Mouse (Mus musculus): ENCODE data around the gene Notch2. TPM values are rescaled to one million over a fixed set of nuclear protein-coding genes. Genes with fewer than 3 reads are reported as not detected.
"Not testable (repeated sequence)": the region's sequence is repeated elsewhere in the genome, so short reads cannot be mapped to it uniquely, and the experiment has no call there.

Gene Notch2
- polyA plus RNA-seq, 1 experiment from 2014 or later, result 35.7 TPM

DNA sequence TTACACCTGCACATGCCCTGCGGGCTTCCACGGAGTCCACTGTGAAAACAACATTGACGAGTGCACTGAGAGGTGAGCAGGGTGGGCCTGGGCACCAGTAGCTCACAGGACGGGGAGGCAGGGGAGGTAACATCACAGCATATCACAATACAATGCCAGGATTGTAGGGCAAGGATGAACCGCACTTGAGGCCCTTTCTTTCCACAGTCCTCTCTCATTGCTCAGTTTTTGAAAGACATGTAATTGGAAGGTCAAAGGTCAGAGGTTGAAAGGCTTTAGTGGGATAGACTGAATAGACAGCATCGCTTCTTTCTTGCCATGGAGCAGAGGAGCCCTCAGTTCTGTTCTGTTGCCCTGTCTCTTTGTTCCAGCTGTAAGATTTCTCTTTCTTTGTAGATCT, 107.6 kb downstream of the Notch2 start:
- no peaks in the 10 kb centered on the region for H3K27me3 ChIP-seq (ENCODE audit: control insufficient read depth, insufficient read depth, low read depth, low read length)
- no peaks in the 10 kb centered on the region for H3K9me3 ChIP-seq (ENCODE audit: control insufficient read depth, low read length)
- H3K4me1 ChIP-seq (replicated peaks; ENCODE audit: control insufficient read depth, insufficient read depth, low read length), result no peaks in the 10 kb centered on the region
- no peak overlapping the region for H3K27ac ChIP-seq (ENCODE audit: low read length)
- H3K36me3 ChIP-seq (ENCODE audit: control insufficient read depth, insufficient read depth, low read length), result peaks cover 48% of the 10 kb centered on the region
- H3K4me2 ChIP-seq (ENCODE audit: low read depth, low read length), result no peak overlapping the region
- no peak overlapping the region for H3K4me3 ChIP-seq (ENCODE audit: low read length)
- H3K9ac ChIP-seq (ENCODE audit: low read length), result no peak overlapping the region
- no peak for ATAC-seq (ENCODE audit: low read depth)
- WGBS, result 59% methylated on average over 6 of the region's 6 CpGs

DNA sequence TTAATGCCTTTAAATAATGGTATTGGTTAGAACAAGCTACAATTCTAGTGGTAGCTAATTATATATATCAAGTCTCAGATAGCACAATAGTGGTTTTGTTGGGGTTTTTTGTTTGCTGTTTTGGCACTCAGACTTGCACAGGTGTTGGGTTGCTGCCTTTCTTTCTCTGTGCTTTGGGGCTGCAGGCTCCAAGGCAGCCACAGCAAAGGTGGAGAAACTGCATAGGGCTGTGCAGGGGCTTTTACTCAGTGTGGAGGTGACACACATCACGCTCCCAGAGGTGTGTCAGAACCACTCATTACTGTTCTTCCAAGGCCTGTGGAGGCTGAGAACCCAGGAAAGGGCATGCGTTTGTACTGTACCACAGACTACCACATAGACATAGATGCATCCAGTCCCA, 114.4 kb downstream of the Notch2 start:
- Histone ChIP-seq H3K4me1 (replicated peaks; ENCODE audit: control insufficient read depth, insufficient read depth, low read length) (no peaks in the 10 kb centered on the region), H3K27ac (ENCODE audit: low read length) (no peak overlapping the region), H3K4me2 (ENCODE audit: low read depth, low read length) (no peak overlapping the region), H3K4me3 (ENCODE audit: low read length) (no peak overlapping the region), H3K9me3 (ENCODE audit: control insufficient read depth, low read length) (no peaks in the 10 kb centered on the region), H3K36me3 (ENCODE audit: control insufficient read depth, insufficient read depth, low read length) (peaks cover 46% of the 10 kb centered on the region), H3K27me3 (ENCODE audit: control insufficient read depth, insufficient read depth, low read depth, low read length) (no peaks in the 10 kb centered on the region), H3K9ac (ENCODE audit: low read length) (no peak overlapping the region)
- ATAC-seq (ENCODE audit: low read depth), result no peak
- 91% methylated on average over 2 of the region's 2 CpGs for WGBS

DNA sequence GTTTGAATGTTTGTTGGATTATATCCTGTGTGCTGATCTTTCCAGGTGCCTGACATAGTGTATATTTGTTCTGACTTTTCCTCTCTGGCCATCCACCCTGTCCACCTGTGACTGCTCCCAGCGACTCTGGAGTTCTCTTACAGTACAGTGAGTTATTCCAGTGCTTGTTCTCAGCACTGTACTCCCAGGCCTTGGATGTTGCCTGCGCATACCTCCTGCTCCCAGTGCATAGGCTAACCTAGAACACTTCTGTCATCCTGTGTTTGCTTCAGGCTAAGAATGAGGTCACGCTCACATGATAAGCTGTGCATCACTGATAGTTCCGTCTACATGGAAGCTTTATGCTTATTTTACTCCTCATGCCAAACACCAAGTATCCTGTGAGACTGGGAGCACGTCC, 115.4 kb downstream of the Notch2 start:
- no peaks in the 10 kb centered on the region for H3K27me3 ChIP-seq (ENCODE audit: control insufficient read depth, insufficient read depth, low read depth, low read length)
- H3K27ac ChIP-seq (ENCODE audit: low read length), result no peak overlapping the region
- WGBS, result 57% methylated on average over 5 of the region's 5 CpGs
- no peak overlapping the region for H3K4me3 ChIP-seq (ENCODE audit: low read length)
- H3K36me3 ChIP-seq (ENCODE audit: control insufficient read depth, insufficient read depth, low read length), result peaks cover 45% of the 10 kb centered on the region
- no peaks in the 10 kb centered on the region for H3K4me1 ChIP-seq (replicated peaks; ENCODE audit: control insufficient read depth, insufficient read depth, low read length)
- ATAC-seq (ENCODE audit: low read depth), result no peak
- no peaks in the 10 kb centered on the region for H3K9me3 ChIP-seq (ENCODE audit: control insufficient read depth, low read length)
- H3K9ac ChIP-seq (ENCODE audit: low read length), result no peak overlapping the region
- H3K4me2 ChIP-seq (ENCODE audit: low read depth, low read length), result no peak overlapping the region

DNA sequence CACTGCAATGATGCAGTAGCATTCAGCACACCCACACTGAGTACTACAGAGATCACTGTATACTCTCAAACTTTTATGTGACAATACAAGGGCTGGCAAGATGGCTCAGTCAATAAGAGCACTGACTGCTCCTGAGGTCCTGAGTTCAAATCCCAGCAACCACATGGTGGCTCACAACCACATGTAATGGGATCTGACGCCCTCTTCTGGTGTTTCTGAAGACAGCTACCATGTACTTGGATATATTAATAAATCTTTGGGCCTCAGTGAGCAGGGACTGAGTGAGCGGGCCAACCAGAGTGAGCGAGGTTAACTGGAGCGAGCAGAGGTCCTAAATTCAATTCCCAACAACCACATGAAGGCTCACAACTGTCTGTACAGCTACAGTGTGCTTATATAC, 118.8 kb downstream of the Notch2 start:
- H3K9ac ChIP-seq (ENCODE audit: low read length); H3K9me3 ChIP-seq (ENCODE audit: control insufficient read depth, low read length); H3K4me3 ChIP-seq (ENCODE audit: low read length); H3K4me2 ChIP-seq (ENCODE audit: low read depth, low read length); H3K4me1 ChIP-seq (replicated peaks; ENCODE audit: control insufficient read depth, insufficient read depth, low read length); H3K27me3 ChIP-seq (ENCODE audit: control insufficient read depth, insufficient read depth, low read depth, low read length); ATAC-seq (ENCODE audit: low read depth); H3K27ac ChIP-seq (ENCODE audit: low read length): not testable (repeated sequence)
- WGBS, result 92% methylated on average over 4 of the region's 4 CpGs
- peaks cover 45% of the 10 kb centered on the region for H3K36me3 ChIP-seq (ENCODE audit: control insufficient read depth, insufficient read depth, low read length)

DNA sequence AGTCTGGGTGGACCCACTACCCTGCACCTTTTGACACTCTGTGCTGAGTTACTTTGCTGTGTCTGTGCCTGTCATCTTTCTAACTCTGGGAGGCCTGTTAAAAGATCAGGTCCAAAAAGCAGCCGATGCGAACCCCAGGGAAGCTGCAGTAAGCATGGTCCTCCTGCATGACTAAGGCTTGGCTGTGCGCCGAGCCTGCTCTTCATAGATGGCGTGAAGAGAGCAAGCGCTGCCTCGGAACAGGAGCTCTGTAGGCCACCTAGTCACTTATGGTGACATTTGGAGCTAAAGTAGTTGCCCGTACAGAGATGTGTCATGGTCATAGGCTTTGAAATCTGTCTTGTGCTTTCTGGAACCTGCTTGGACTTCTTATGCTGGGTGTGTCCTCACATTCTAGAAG, 119.3 kb downstream of the Notch2 start:
- Histone ChIP-seq H3K4me3 (ENCODE audit: low read length) (no peak overlapping the region), H3K36me3 (ENCODE audit: control insufficient read depth, insufficient read depth, low read length) (peaks cover 46% of the 10 kb centered on the region), H3K4me2 (ENCODE audit: low read depth, low read length) (no peak overlapping the region), H3K9me3 (ENCODE audit: control insufficient read depth, low read length) (no peaks in the 10 kb centered on the region), H3K4me1 (replicated peaks; ENCODE audit: control insufficient read depth, insufficient read depth, low read length) (no peaks in the 10 kb centered on the region), H3K27me3 (ENCODE audit: control insufficient read depth, insufficient read depth, low read depth, low read length) (no peaks in the 10 kb centered on the region), H3K27ac (ENCODE audit: low read length) (no peak overlapping the region), H3K9ac (ENCODE audit: low read length) (no peak overlapping the region)
- ATAC-seq (ENCODE audit: low read depth), result no peak
- 90% methylated on average over 8 of the region's 8 CpGs for WGBS

DNA sequence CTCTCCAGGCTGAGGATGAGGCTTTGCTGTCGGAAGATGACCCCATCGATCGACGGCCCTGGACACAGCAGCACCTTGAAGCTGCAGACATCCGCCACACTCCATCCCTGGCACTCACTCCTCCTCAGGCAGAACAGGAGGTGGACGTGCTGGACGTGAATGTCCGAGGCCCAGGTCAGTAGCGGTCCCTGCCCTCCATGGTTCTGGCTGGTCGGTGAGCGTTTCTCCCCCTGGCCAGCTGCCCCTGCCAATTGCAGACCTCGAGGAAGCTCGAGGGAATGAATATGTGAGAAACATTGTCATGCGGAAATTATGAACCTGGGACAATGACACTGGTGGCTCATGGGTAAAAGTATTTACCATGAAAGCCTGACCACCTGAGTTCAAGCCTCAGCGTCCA, 128.1 kb downstream of the Notch2 start:
- Histone ChIP-seq H3K36me3 (ENCODE audit: control insufficient read depth, insufficient read depth, low read length) (peaks cover 64% of the 10 kb centered on the region), H3K27ac (ENCODE audit: low read length) (no peak overlapping the region), H3K9ac (ENCODE audit: low read length) (no peak overlapping the region), H3K27me3 (ENCODE audit: control insufficient read depth, insufficient read depth, low read depth, low read length) (no peaks in the 10 kb centered on the region), H3K9me3 (ENCODE audit: control insufficient read depth, low read length) (no peaks in the 10 kb centered on the region), H3K4me3 (ENCODE audit: low read length) (no peak overlapping the region), H3K4me2 (ENCODE audit: low read depth, low read length) (no peak overlapping the region), H3K4me1 (replicated peaks; ENCODE audit: control insufficient read depth, insufficient read depth, low read length) (no peaks in the 10 kb centered on the region)
- 90% methylated on average over 15 of the region's 15 CpGs for WGBS
- no peak for ATAC-seq (ENCODE audit: low read depth)

DNA sequence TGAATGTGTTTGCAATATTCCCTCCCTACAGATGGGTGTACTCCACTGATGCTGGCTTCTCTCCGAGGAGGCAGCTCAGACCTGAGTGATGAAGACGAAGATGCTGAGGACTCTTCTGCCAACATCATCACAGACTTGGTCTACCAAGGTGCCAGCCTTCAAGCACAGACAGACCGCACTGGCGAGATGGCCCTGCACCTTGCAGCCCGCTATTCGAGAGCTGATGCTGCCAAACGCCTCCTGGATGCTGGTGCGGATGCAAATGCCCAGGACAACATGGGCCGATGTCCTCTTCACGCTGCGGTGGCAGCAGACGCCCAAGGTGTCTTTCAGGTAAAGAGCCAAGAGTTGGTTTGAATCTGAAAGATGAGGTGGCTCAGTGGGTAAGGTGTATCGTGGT, 129.5 kb downstream of the Notch2 start:
- no peak overlapping the region for H3K9ac ChIP-seq (ENCODE audit: low read length)
- no peak overlapping the region for H3K4me2 ChIP-seq (ENCODE audit: low read depth, low read length)
- no peaks in the 10 kb centered on the region for H3K27me3 ChIP-seq (ENCODE audit: control insufficient read depth, insufficient read depth, low read depth, low read length)
- WGBS, result 90% methylated on average over 13 of the region's 13 CpGs
- ATAC-seq (ENCODE audit: low read depth), result no peak
- no peaks in the 10 kb centered on the region for H3K4me1 ChIP-seq (replicated peaks; ENCODE audit: control insufficient read depth, insufficient read depth, low read length)
- H3K4me3 ChIP-seq (ENCODE audit: low read length), result no peak overlapping the region
- H3K36me3 ChIP-seq (ENCODE audit: control insufficient read depth, insufficient read depth, low read length), result peaks cover 74% of the 10 kb centered on the region
- H3K27ac ChIP-seq (ENCODE audit: low read length), result no peak overlapping the region
- H3K9me3 ChIP-seq (ENCODE audit: control insufficient read depth, low read length), result no peaks in the 10 kb centered on the region

DNA sequence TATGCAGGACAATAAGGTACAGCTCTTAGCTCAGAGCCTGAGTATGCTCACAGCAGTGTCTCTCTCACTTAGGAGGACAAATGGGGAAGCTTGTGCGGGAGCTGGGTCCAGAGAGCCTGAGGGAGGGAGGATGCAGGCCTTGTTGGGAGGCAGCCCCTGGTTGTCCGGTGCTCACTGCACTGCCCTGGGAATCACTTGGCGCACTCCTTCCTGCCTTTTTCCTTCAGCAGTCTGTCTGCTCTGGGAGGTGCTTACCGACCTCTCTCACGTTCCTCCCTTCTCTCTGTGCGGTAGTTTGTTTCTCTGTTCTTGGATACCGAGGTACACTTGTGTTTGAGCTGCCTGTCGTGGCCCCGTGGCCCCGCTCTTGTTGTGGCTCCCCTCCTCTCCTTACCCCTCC, 131.9 kb downstream of the Notch2 start:
- H3K36me3 ChIP-seq (ENCODE audit: control insufficient read depth, insufficient read depth, low read length), result peaks cover 64% of the 10 kb centered on the region
- no peak overlapping the region for H3K4me3 ChIP-seq (ENCODE audit: low read length)
- H3K27ac ChIP-seq (ENCODE audit: low read length), result no peak overlapping the region
- H3K9ac ChIP-seq (ENCODE audit: low read length), result no peak overlapping the region
- no peaks in the 10 kb centered on the region for H3K27me3 ChIP-seq (ENCODE audit: control insufficient read depth, insufficient read depth, low read depth, low read length)
- no peak overlapping the region for H3K4me2 ChIP-seq (ENCODE audit: low read depth, low read length)
- H3K9me3 ChIP-seq (ENCODE audit: control insufficient read depth, low read length), result no peaks in the 10 kb centered on the region
- ATAC-seq (ENCODE audit: low read depth), result no peak
- no peaks in the 10 kb centered on the region for H3K4me1 ChIP-seq (replicated peaks; ENCODE audit: control insufficient read depth, insufficient read depth, low read length)
- WGBS, result 75% methylated on average over 10 of the region's 10 CpGs

DNA sequence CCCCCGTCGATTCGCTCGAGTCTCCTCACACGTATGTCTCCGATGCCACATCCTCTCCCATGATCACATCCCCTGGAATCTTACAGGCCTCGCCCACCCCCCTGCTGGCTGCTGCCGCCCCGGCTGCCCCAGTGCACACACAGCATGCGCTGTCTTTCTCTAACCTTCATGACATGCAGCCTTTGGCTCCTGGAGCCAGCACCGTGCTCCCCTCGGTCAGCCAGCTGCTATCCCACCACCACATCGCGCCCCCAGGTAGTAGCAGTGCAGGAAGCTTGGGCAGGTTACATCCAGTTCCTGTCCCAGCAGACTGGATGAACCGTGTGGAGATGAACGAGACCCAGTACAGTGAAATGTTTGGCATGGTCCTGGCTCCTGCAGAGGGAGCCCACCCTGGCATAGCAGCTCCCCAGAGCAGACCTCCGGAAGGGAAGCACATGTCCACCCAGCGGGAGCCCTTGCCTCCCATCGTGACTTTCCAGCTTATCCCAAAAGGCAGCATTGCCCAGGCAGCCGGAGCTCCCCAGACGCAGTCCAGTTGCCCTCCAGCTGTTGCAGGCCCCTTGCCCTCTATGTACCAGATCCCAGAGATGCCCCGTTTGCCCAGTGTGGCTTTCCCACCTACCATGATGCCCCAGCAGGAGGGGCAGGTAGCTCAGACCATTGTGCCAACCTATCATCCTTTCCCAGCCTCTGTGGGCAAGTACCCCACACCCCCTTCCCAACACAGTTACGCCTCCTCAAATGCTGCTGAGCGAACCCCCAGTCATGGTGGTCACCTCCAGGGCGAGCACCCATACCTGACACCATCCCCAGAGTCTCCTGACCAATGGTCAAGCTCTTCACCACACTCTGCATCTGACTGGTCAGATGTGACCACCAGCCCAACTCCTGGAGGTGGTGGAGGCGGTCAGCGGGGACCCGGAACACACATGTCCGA, 133.4 kb downstream of the Notch2 start:
- WGBS, result 93% methylated on average over 29 of the region's 29 CpGs
- Histone ChIP-seq H3K36me3 (ENCODE audit: control insufficient read depth, insufficient read depth, low read length) (peaks cover 61% of the 10 kb centered on the region), H3K27me3 (ENCODE audit: control insufficient read depth, insufficient read depth, low read depth, low read length) (no peaks in the 10 kb centered on the region), H3K4me3 (ENCODE audit: low read length) (no peak overlapping the region), H3K9ac (ENCODE audit: low read length) (no peak overlapping the region), H3K9me3 (ENCODE audit: control insufficient read depth, low read length) (no peaks in the 10 kb centered on the region), H3K4me2 (ENCODE audit: low read depth, low read length) (no peak overlapping the region), H3K27ac (ENCODE audit: low read length) (no peak overlapping the region), H3K4me1 (replicated peaks; ENCODE audit: control insufficient read depth, insufficient read depth, low read length) (no peaks in the 10 kb centered on the region)
- no peak for ATAC-seq (ENCODE audit: low read depth)

Measured in lung, embryonic 16.5 days (tissue).